Mouse (Mus musculus) ES-E14 (cell line): Measurements from ENCODE around the gene Adamts17.

Experiments used
- CHD2 ChIP-seq: IDR thresholded peaks from 2 replicates; pipeline ENCODE4 v1.6.1; 2014; ENCODE audit warnings: mild to moderate bottlenecking, low read depth, low read length, inconsistent platforms
- HCFC1 ChIP-seq: IDR thresholded peaks from 2 replicates; pipeline ENCODE4 v1.6.1; 2012; ENCODE audit warnings: low read length, inconsistent platforms, borderline replicate concordance; ENCODE audit not compliant: insufficient read depth
- MAFK ChIP-seq: IDR thresholded peaks from 2 replicates; pipeline ENCODE4 v1.6.1; 2014; ENCODE audit warnings: mild to moderate bottlenecking, low read depth, low read length, inconsistent platforms; ENCODE audit not compliant: insufficient read depth
- ZC3H11A ChIP-seq: IDR thresholded peaks from 2 replicates; pipeline ENCODE4 v1.6.1; 2012; ENCODE audit warnings: low read depth, mild to moderate bottlenecking, inconsistent platforms, low read length, borderline replicate concordance

GRCm38 (mm10) chr7:66840008-66840719 lies 629 bp downstream of the Adamts17 start:
- TF ChIP-seq MAFK (no peak), HCFC1 (no peak), CHD2 (no peak), ZC3H11A (no peak)
